Mouse (Mus musculus): ENCODE data around the gene Grem2. TPM values are rescaled to one million over a fixed set of nuclear protein-coding genes. Genes with fewer than 3 reads are reported as not detected.

The Grem2 gene
- polyA plus RNA-seq, 1 experiment from 2014 or later, result 3.6 TPM

GRCm38 (mm10) chr1:174888684-174889405, 32.8 kb downstream of the Grem2 start:
- H3K27me3 ChIP-seq, result no peaks in the 10 kb centered on the region
- no peak overlapping the region for H3K4me2 ChIP-seq (replicated peaks)
- H3K36me3 ChIP-seq, result no peaks in the 10 kb centered on the region
- ATAC-seq (ENCODE audit: insufficient number of reproducible peaks, low FRiP score, low TSS enrichment, low read depth), result no peak; the same call in 1 of the 2 replicates
- no peak overlapping the region for H3K9ac ChIP-seq
- no peaks in the 10 kb centered on the region; the same call in 1 of the 2 replicates for H3K4me1 ChIP-seq
- WGBS, result 57% methylated on average over 14 of the region's 14 CpGs
- no peak overlapping the region for H3K4me3 ChIP-seq (replicated peaks)
- no peak overlapping the region for H3K27ac ChIP-seq (replicated peaks)
- H3K9me3 ChIP-seq (replicated peaks), result no peaks in the 10 kb centered on the region

- Histone ChIP-seq H3K27ac (replicated peaks) (no peak overlapping the region), H3K4me2 (replicated peaks) (no peak overlapping the region), H3K9ac (no peak overlapping the region), H3K36me3 (no peaks in the 10 kb centered on the region), H3K27me3 (no peaks in the 10 kb centered on the region), H3K4me3 (replicated peaks) (no peak overlapping the region), H3K4me1 (no peaks in the 10 kb centered on the region; the same call in 1 of the 2 replicates), H3K9me3 (replicated peaks) (no peaks in the 10 kb centered on the region)
- no peak for ATAC-seq (ENCODE audit: insufficient number of reproducible peaks, low FRiP score, low TSS enrichment, low read depth)
- 100% methylated on average over 1 of the region's 1 CpGs for WGBS
Measured at GRCm38 (mm10) chr1:174888073-174888472, 33.5 kb downstream of the Grem2 start.

- H3K9ac ChIP-seq, result no peak overlapping the region
- no peak for ATAC-seq (ENCODE audit: insufficient number of reproducible peaks, low FRiP score, low TSS enrichment, low read depth)
- H3K9me3 ChIP-seq (replicated peaks), result no peaks in the 10 kb centered on the region
- no peak overlapping the region for H3K4me3 ChIP-seq (replicated peaks)
- no peak overlapping the region for H3K27ac ChIP-seq (replicated peaks)
- WGBS, result 30% methylated on average over 1 of the region's 1 CpGs
- H3K27me3 ChIP-seq, result no peaks in the 10 kb centered on the region
- H3K4me1 ChIP-seq, result no peaks in the 10 kb centered on the region
- H3K4me2 ChIP-seq (replicated peaks), result no peak overlapping the region
- H3K36me3 ChIP-seq, result no peaks in the 10 kb centered on the region
Measured at GRCm38 (mm10) chr1:174882496-174882895, 39.1 kb downstream of the Grem2 start.

- ATAC-seq (ENCODE audit: insufficient number of reproducible peaks, low FRiP score, low TSS enrichment, low read depth), result no peak
- WGBS, result 49% methylated on average over 4 of the region's 4 CpGs
Measured at GRCm38 (mm10) chr1:174875173-174875572, 46.4 kb downstream of the Grem2 start.

GRCm38 (mm10) chr1:174860407-174861118, 61.1 kb downstream of the Grem2 start:
- no peak for ATAC-seq (ENCODE audit: insufficient number of reproducible peaks, low FRiP score, low TSS enrichment, low read depth)
- Histone ChIP-seq H3K27ac (replicated peaks) (no peak overlapping the region), H3K4me2 (replicated peaks) (no peak overlapping the region), H3K9me3 (replicated peaks) (no peaks in the 10 kb centered on the region), H3K9ac (no peak overlapping the region), H3K4me3 (replicated peaks) (no peak overlapping the region), H3K4me1 (no peaks in the 10 kb centered on the region; the same call in 1 of the 2 replicates), H3K36me3 (no peaks in the 10 kb centered on the region), H3K27me3 (no peaks in the 10 kb centered on the region)
- WGBS, result 55% methylated on average over 10 of the region's 10 CpGs

More at GRCm38 (mm10) chr1:174875173-174875572, 46.4 kb downstream of the Grem2 start:
- Histone ChIP-seq H3K27me3 (no peaks in the 10 kb centered on the region), H3K4me2 (replicated peaks) (no peak overlapping the region), H3K27ac (replicated peaks) (no peak overlapping the region), H3K9me3 (replicated peaks) (no peaks in the 10 kb centered on the region), H3K4me1 (no peaks in the 10 kb centered on the region), H3K9ac (no peak overlapping the region), H3K4me3 (replicated peaks) (no peak overlapping the region), H3K36me3 (no peaks in the 10 kb centered on the region)

GRCm38 (mm10) chr1:174856188-174856587, 65.4 kb downstream of the Grem2 start:
- H3K9me3 ChIP-seq (replicated peaks), result no peaks in the 10 kb centered on the region
- no peak overlapping the region for H3K27ac ChIP-seq (replicated peaks)
- H3K4me3 ChIP-seq (replicated peaks), result no peak overlapping the region
- ATAC-seq (ENCODE audit: insufficient number of reproducible peaks, low FRiP score, low TSS enrichment, low read depth), result no peak
- H3K27me3 ChIP-seq, result no peaks in the 10 kb centered on the region
- WGBS, result 65% methylated on average over 2 of the region's 2 CpGs
- H3K4me1 ChIP-seq, result no peaks in the 10 kb centered on the region; the same call in 1 of the 2 replicates
- H3K9ac ChIP-seq, result no peak overlapping the region
- H3K36me3 ChIP-seq, result no peaks in the 10 kb centered on the region
- no peak overlapping the region for H3K4me2 ChIP-seq (replicated peaks)

- H3K9me3 ChIP-seq (replicated peaks), result no peaks in the 10 kb centered on the region
- WGBS, result 65% methylated on average over 6 of the region's 6 CpGs
- H3K9ac ChIP-seq, result no peak overlapping the region
Measured at GRCm38 (mm10) chr1:174844786-174845185, 76.8 kb downstream of the Grem2 start.

GRCm38 (mm10) chr1:174836861-174837260, 84.8 kb downstream of the Grem2 start:
- H3K4me3 ChIP-seq (replicated peaks), result no peak overlapping the region
- H3K4me1 ChIP-seq, result 0 out of 2 replicates have a peak, but pooled peaks cover 4% of the 10 kb centered on the region
- no peak for ATAC-seq (ENCODE audit: insufficient number of reproducible peaks, low FRiP score, low TSS enrichment, low read depth)
- no peak overlapping the region for H3K27ac ChIP-seq (replicated peaks)
- H3K9me3 ChIP-seq (replicated peaks), result no peaks in the 10 kb centered on the region
- H3K27me3 ChIP-seq, result no peaks in the 10 kb centered on the region
- H3K4me2 ChIP-seq (replicated peaks), result no peak overlapping the region
- 97% methylated on average over 23 of the region's 23 CpGs for WGBS
- H3K9ac ChIP-seq, result no peak overlapping the region
- H3K36me3 ChIP-seq, result no peaks in the 10 kb centered on the region

More at GRCm38 (mm10) chr1:174844786-174845185, 76.8 kb downstream of the Grem2 start:
- H3K36me3 ChIP-seq, result no peaks in the 10 kb centered on the region
- no peak overlapping the region for H3K4me2 ChIP-seq (replicated peaks)
- no peak for ATAC-seq (ENCODE audit: insufficient number of reproducible peaks, low FRiP score, low TSS enrichment, low read depth)
- no peak overlapping the region for H3K27ac ChIP-seq (replicated peaks)
- H3K4me1 ChIP-seq, result 0 out of 2 replicates have a peak, but pooled peaks cover 3% of the 10 kb centered on the region
- H3K27me3 ChIP-seq, result no peaks in the 10 kb centered on the region
- no peak overlapping the region for H3K4me3 ChIP-seq (replicated peaks)

- Histone ChIP-seq H3K4me2 (replicated peaks) (no peak overlapping the region), H3K27ac (replicated peaks) (no peak overlapping the region), H3K9me3 (replicated peaks) (no peaks in the 10 kb centered on the region), H3K9ac (no peak overlapping the region), H3K4me1 (no peaks in the 10 kb centered on the region), H3K4me3 (replicated peaks) (no peak overlapping the region), H3K27me3 (no peaks in the 10 kb centered on the region), H3K36me3 (no peaks in the 10 kb centered on the region)
- 25% methylated on average over 8 of the region's 8 CpGs for WGBS
- ATAC-seq (ENCODE audit: insufficient number of reproducible peaks, low FRiP score, low TSS enrichment, low read depth), result no peak
Measured at GRCm38 (mm10) chr1:174826562-174826961, 95.1 kb downstream of the Grem2 start.

GRCm38 (mm10) chr1:174811846-174812245, 109.8 kb downstream of the Grem2 start:
- no peak overlapping the region for H3K4me3 ChIP-seq (replicated peaks)
- H3K9me3 ChIP-seq (replicated peaks), result no peaks in the 10 kb centered on the region
- 89% methylated on average over 4 of the region's 4 CpGs for WGBS
- ATAC-seq (ENCODE audit: insufficient number of reproducible peaks, low FRiP score, low TSS enrichment, low read depth), result no peak
- H3K27me3 ChIP-seq, result no peaks in the 10 kb centered on the region
- H3K4me1 ChIP-seq, result no peaks in the 10 kb centered on the region
- H3K9ac ChIP-seq, result no peak overlapping the region
- no peaks in the 10 kb centered on the region for H3K36me3 ChIP-seq
- H3K27ac ChIP-seq (replicated peaks), result no peak overlapping the region
- no peak overlapping the region for H3K4me2 ChIP-seq (replicated peaks)

- no peaks in the 10 kb centered on the region for H3K9me3 ChIP-seq (replicated peaks)
- H3K4me3 ChIP-seq (replicated peaks), result no peak overlapping the region
- H3K4me1 ChIP-seq, result no peaks in the 10 kb centered on the region
- H3K4me2 ChIP-seq (replicated peaks), result no peak overlapping the region
- 92% methylated on average over 2 of the region's 2 CpGs for WGBS
- no peaks in the 10 kb centered on the region for H3K36me3 ChIP-seq
- no peaks in the 10 kb centered on the region for H3K27me3 ChIP-seq
- H3K27ac ChIP-seq (replicated peaks), result no peak overlapping the region
- no peak overlapping the region for H3K9ac ChIP-seq
- no peak for ATAC-seq (ENCODE audit: insufficient number of reproducible peaks, low FRiP score, low TSS enrichment, low read depth)
Measured at GRCm38 (mm10) chr1:174788617-174789016, 133.0 kb downstream of the Grem2 start.
